Mouse (Mus musculus) 3T3-L1 (cell line): ENCODE results near the gene Tmem212.

Experiments
- DNase-seq: peaks from one replicate; pipeline ENCODE4 v3.0.0-alpha.2; 2015; ENCODE audit warnings: low read depth, low spot score

Tmem212 gene

DNA sequence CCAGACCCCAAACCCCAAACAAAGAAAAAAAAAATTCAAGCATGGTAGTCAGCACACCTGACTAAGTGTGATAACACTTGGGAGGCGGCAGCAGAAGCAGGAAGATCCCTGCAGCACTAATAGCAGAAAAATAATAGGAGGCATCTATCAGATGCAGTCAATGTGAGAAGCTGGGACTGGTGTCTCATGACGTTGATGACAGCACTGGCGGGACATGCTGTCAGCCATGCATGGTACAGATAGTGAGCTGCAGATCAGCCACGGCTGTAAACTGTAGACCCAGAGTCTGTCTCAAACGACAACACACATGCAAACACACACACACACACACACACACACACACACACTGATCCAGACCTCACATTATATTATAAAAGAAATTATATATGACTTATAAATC is 52.9 kb downstream of the Tmem212 start:
- DNase-seq: no peak

DNA sequence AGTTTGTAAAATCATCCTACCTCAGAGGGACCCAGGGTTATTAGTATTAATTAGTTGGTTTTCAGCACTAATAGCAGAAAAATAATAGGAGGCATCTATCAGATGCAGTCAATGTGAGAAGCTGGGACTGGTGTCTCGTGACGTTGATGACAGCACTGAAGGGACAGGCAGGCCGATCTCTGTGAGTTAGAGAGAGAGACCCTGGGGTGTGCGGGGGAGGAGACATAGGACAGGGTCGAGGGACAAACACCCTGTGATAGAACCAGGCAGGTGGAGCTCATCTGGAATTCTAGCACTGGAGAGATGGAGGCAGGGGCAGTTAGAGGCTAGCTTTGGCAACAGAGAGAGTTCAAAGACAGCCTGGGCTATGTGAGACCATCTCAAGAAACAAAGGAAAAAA is 53.3 kb downstream of the Tmem212 start:
- DNase-seq: no peak

- DNase-seq: no peak
Measured at GRCm38 (mm10) chr3:27840311-27840710, 55.9 kb downstream of the Tmem212 start.

GRCm38 (mm10) chr3:27839795-27840194 is 56.4 kb downstream of the Tmem212 start:
- no peak for DNase-seq

- no peak for DNase-seq
Measured at GRCm38 (mm10) chr3:27839231-27839630, 56.9 kb downstream of the Tmem212 start.

- DNase-seq: no peak
Measured at GRCm38 (mm10) chr3:27836297-27836696, 59.9 kb downstream of the Tmem212 start.

GRCm38 (mm10) chr3:27835786-27836185 is 60.4 kb downstream of the Tmem212 start:
- no peak for DNase-seq

DNA sequence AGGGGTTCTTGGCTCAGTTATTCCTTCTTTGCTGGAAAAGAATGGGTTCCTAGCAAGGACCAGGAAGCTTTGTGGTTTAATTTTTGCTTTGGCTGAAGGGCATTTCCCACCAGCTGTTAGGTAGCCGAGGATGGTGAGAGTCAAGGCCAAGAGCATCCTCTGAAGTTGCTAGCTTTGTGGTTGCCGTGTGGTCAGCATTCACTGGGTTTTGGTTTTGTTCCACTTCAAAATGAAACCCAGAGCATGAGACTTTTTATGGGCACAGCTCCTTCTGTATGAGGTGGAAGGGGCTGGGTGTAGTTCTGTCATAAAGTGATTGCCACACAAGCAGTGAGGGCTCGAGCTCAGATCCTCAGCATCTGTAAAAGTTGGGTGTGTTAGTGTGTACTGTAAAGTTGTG is 67.4 kb downstream of the Tmem212 start:
- DNase-seq: peak; percentile 27

- no peak for DNase-seq
Measured at GRCm38 (mm10) chr3:27827236-27827635, 68.9 kb downstream of the Tmem212 start.

- DNase-seq: no peak
Measured at GRCm38 (mm10) chr3:27825985-27826384, 70.2 kb downstream of the Tmem212 start.
